ENCODE assay signal across 8 mouse cellular contexts in genomic region chr2:39008350-39008851, GRCm38 (mm10). TPM values are rescaled to one million over a fixed set of nuclear protein-coding genes. Genes with fewer than 3 reads are reported as not detected.
DNase-seq lines count a peak whose midpoint lies in the region; ATAC-seq and TF ChIP-seq lines count a peak whose summit lies in the region.

No protein-coding gene starts in this region.

- TF ChIP-seq POLR2A in embryonic fibroblast, embryonic 13.5 days (IDR thresholded peaks at IDR 0.05; ENCODE audit: low read depth, low read length): no peak

- peak; percentile 58 for ATAC-seq in kidney, embryonic 15.5 days (replicated peaks; ENCODE audit: low FRiP score)
- no peak for ATAC-seq in G1E (ENCODE audit: extremely low read depth, insufficient number of reproducible peaks, low FRiP score, poor library complexity, severe bottlenecking)
- ATAC-seq in limb, embryonic 12.5 days (ENCODE audit: insufficient number of reproducible peaks, insufficient read depth, low FRiP score, low TSS enrichment, low read depth): peak; percentile 33; the same call in 1 of the 2 replicates
- peak; percentile 47 for ATAC-seq in midbrain, postnatal 0 days (ENCODE audit: low FRiP score)

- WGBS in kidney, embryonic 15.5 days: 0% methylated on average over 25 of the region's 25 CpGs
- WGBS in limb, embryonic 12.5 days: 1% methylated on average over 25 of the region's 25 CpGs
- WGBS in midbrain, postnatal 0 days: 1% methylated on average over 25 of the region's 25 CpGs

- peaks cover 33% of the 10 kb centered on the region for H3K36me3 ChIP-seq in kidney, embryonic 15.5 days
- peaks cover 53% of the 10 kb centered on the region for H3K36me3 ChIP-seq in G1E (replicated peaks)
- H3K36me3 ChIP-seq in limb, embryonic 12.5 days: peaks cover 26% of the 10 kb centered on the region
- H3K36me3 ChIP-seq in midbrain, postnatal 0 days (ENCODE audit: insufficient read depth, low read length): peaks cover 5% of the 10 kb centered on the region; the same call in 1 of the 2 replicates

- no peaks in the 10 kb centered on the region for H3K9me3 ChIP-seq in kidney, embryonic 15.5 days (replicated peaks)
- H3K9me3 ChIP-seq in G1E (replicated peaks): no peaks in the 10 kb centered on the region
- no peaks in the 10 kb centered on the region for H3K9me3 ChIP-seq in limb, embryonic 12.5 days
- H3K9me3 ChIP-seq in midbrain, postnatal 0 days (ENCODE audit: low read length): no peaks in the 10 kb centered on the region

- H3K27ac ChIP-seq in kidney, embryonic 15.5 days: peak overlapping the region; percentile 98
- peak overlapping the region; percentile 75 for H3K27ac ChIP-seq in embryonic fibroblast, embryonic 13.5 days (ENCODE audit: insufficient read depth, low read length)
- peak overlapping the region; percentile 89 for H3K27ac ChIP-seq in limb, embryonic 12.5 days
- peak overlapping the region; percentile 91 for H3K27ac ChIP-seq in midbrain, postnatal 0 days (ENCODE audit: low read depth, low read length)

- H3K27me3 ChIP-seq in kidney, embryonic 15.5 days: no peaks in the 10 kb centered on the region
- no peaks in the 10 kb centered on the region for H3K27me3 ChIP-seq in G1E (ENCODE audit: insufficient read depth, low read length)
- H3K27me3 ChIP-seq in limb, embryonic 12.5 days: no peaks in the 10 kb centered on the region
- no peaks in the 10 kb centered on the region for H3K27me3 ChIP-seq in midbrain, postnatal 0 days (ENCODE audit: insufficient read depth, low read length)

- TF ChIP-seq CTCF in G1E (IDR thresholded peaks at IDR 0.05; ENCODE audit: low read depth, low read length): no peak
- TF ChIP-seq CTCF in embryonic fibroblast, embryonic 13.5 days (IDR thresholded peaks at IDR 0.05; ENCODE audit: borderline replicate concordance, insufficient read depth, low read length): no peak
- TF ChIP-seq CTCF in midbrain, postnatal 0 days (IDR thresholded peaks at IDR 0.05): no peak

- H3K9ac ChIP-seq in kidney, embryonic 15.5 days: peak overlapping the region; percentile 94
- peak overlapping the region; percentile 89 for H3K9ac ChIP-seq in limb, embryonic 12.5 days (replicated peaks)
- peak overlapping the region; percentile 91 for H3K9ac ChIP-seq in midbrain, postnatal 0 days (replicated peaks; ENCODE audit: low read length, poor library complexity, severe bottlenecking)

- H3K4me1 ChIP-seq in kidney, embryonic 15.5 days: peaks cover 52% of the 10 kb centered on the region
- peaks cover 51% of the 10 kb centered on the region for H3K4me1 ChIP-seq in G1E (ENCODE audit: insufficient read depth, low read depth, low read length)
- peaks cover 16% of the 10 kb centered on the region for H3K4me1 ChIP-seq in embryonic fibroblast, embryonic 13.5 days (ENCODE audit: control insufficient read depth, insufficient read depth, low read length)
- H3K4me1 ChIP-seq in limb, embryonic 12.5 days (replicated peaks): peaks cover 32% of the 10 kb centered on the region
- peaks cover 15% of the 10 kb centered on the region for H3K4me1 ChIP-seq in midbrain, postnatal 0 days (ENCODE audit: insufficient read depth, low read length)

- H3K4me2 ChIP-seq in kidney, embryonic 15.5 days: peak overlapping the region; percentile 78
- H3K4me2 ChIP-seq in limb, embryonic 12.5 days: peak overlapping the region; percentile 78
- H3K4me2 ChIP-seq in midbrain, postnatal 0 days (ENCODE audit: low read depth, low read length, poor library complexity, severe bottlenecking): peak overlapping the region; percentile 91

- H3K4me3 ChIP-seq in kidney, embryonic 15.5 days (replicated peaks): peak overlapping the region; percentile 90
- peak overlapping the region; percentile 93 for H3K4me3 ChIP-seq in G1E (ENCODE audit: low read depth, low read length)
- H3K4me3 ChIP-seq in embryonic fibroblast, embryonic 13.5 days (ENCODE audit: insufficient read depth, low read length): peak overlapping the region; percentile 83
- peak overlapping the region; percentile 93 for H3K4me3 ChIP-seq in limb, embryonic 12.5 days (replicated peaks)
- peak overlapping the region; percentile 76 for H3K4me3 ChIP-seq in midbrain, postnatal 0 days (ENCODE audit: low read depth, low read length)

- no peak for DNase-seq in kidney, postnatal 10 days
- DNase-seq in G1E (ENCODE audit: low spot score): no peak
- DNase-seq in midbrain, postnatal 0 days (ENCODE audit: low spot score): peak; percentile 15
- DNase-seq in gastrocnemius, postnatal 4 days (ENCODE audit: low spot score in 2 of 2): no peak
- no peak for DNase-seq in adrenal gland, postnatal 25 days

RNA-seq across cellular contexts. Expression of gene Rpl35, which starts 3.0 kb away (rescaled TPM):
- 1,044 and 1,085 TPM in 2 replicates for polyA plus RNA-seq in kidney, embryonic 15.5 days (2015; fragmentation: Nextera tagmentation; extraction: Ambion mirVana)
- total RNA-seq in G1E (2014; fragmentation: Nextera tagmentation) (628 and 641 TPM in 2 replicates), G1E (2017) (1,378 and 1,941 TPM in 2 replicates)
- 315 and 358 TPM in 2 replicates for polyA plus RNA-seq in G1E (2012)
- polyA plus RNA-seq in embryonic fibroblast, embryonic 13.5 days (2011; ENCODE audit: insufficient read length, low read depth, missing spikeins): 266 and 282 TPM in 2 replicates
- 1,152 and 1,201 TPM in 2 replicates for polyA plus RNA-seq in limb, embryonic 12.5 days (2016; fragmentation: Nextera tagmentation; extraction: Ambion mirVana)
- total RNA-seq in midbrain, postnatal 0 days (2014; rRNA removed): 82.4 and 110 TPM in 2 replicates
- polyA plus RNA-seq in midbrain, postnatal 0 days (2015; fragmentation: Nextera tagmentation; extraction: Ambion mirVana): 566 and 596 TPM in 2 replicates
- total RNA-seq in gastrocnemius, postnatal 4 days (2021): 100 to 1,000 TPM; 548 to 582 TPM
- total RNA-seq in adrenal gland, postnatal 25 days (2021): 390 and 397 TPM in 2 replicates

RNA-seq across cellular contexts. Expression of gene Arpc5l, which starts 3.3 kb away (rescaled TPM):
- polyA plus RNA-seq in kidney, embryonic 15.5 days (2015; fragmentation: Nextera tagmentation; extraction: Ambion mirVana): 131 and 132 TPM in 2 replicates
- 33.3 and 34.3 TPM in 2 replicates for total RNA-seq in G1E (2014; fragmentation: Nextera tagmentation)
- total RNA-seq in G1E (2017): 62.4 and 71.6 TPM in 2 replicates
- 59.8 and 85.1 TPM in 2 replicates for polyA plus RNA-seq in G1E (2012)
- polyA plus RNA-seq in embryonic fibroblast, embryonic 13.5 days (2011; ENCODE audit: insufficient read length, low read depth, missing spikeins): 54.6 and 64.3 TPM in 2 replicates
- polyA plus RNA-seq in limb, embryonic 12.5 days (2016; fragmentation: Nextera tagmentation; extraction: Ambion mirVana): 111 and 118 TPM in 2 replicates
- 62.6 and 63.2 TPM in 2 replicates for total RNA-seq in midbrain, postnatal 0 days (2014; rRNA removed)
- polyA plus RNA-seq in midbrain, postnatal 0 days (2015; fragmentation: Nextera tagmentation; extraction: Ambion mirVana): 162 and 177 TPM in 2 replicates
- total RNA-seq in gastrocnemius, postnatal 4 days (2021): 10 to 100 TPM; 46.0 to 51.2 TPM
- total RNA-seq in adrenal gland, postnatal 25 days (2021): 71.2 and 78.8 TPM in 2 replicates

RNA-seq across cellular contexts. Expression of gene Wdr38, which starts 11.1 kb away (rescaled TPM):
- polyA plus RNA-seq in kidney, embryonic 15.5 days (2015; fragmentation: Nextera tagmentation; extraction: Ambion mirVana): 1.9 and 2.1 TPM in 2 replicates
- total RNA-seq in G1E (2014; fragmentation: Nextera tagmentation) (1.6 and 1.9 TPM in 2 replicates), G1E (2017) (1.8 and 2.3 TPM in 2 replicates)
- 0.25 and 0.34 TPM in 2 replicates for polyA plus RNA-seq in G1E (2012)
- polyA plus RNA-seq in embryonic fibroblast, embryonic 13.5 days (2011; ENCODE audit: insufficient read length, low read depth, missing spikeins): 0.26 and 0.67 TPM in 2 replicates
- polyA plus RNA-seq in limb, embryonic 12.5 days (2016; fragmentation: Nextera tagmentation; extraction: Ambion mirVana): 1.4 and 1.8 TPM in 2 replicates
- total RNA-seq in midbrain, postnatal 0 days (2014; rRNA removed): 0.71 and 3.4 TPM in 2 replicates
- 0.49 and 0.72 TPM in 2 replicates for polyA plus RNA-seq in midbrain, postnatal 0 days (2015; fragmentation: Nextera tagmentation; extraction: Ambion mirVana)
- total RNA-seq in gastrocnemius, postnatal 4 days (2021): under 1 TPM; 0.17 to 0.21 TPM
- 0.43 and 0.85 TPM in 2 replicates for total RNA-seq in adrenal gland, postnatal 25 days (2021)

RNA-seq across cellular contexts. Expression of gene Golga1, which starts 56.9 kb away (rescaled TPM):
- 23.5 and 28.4 TPM in 2 replicates for polyA plus RNA-seq in kidney, embryonic 15.5 days (2015; fragmentation: Nextera tagmentation; extraction: Ambion mirVana)
- total RNA-seq in G1E (2014; fragmentation: Nextera tagmentation) (29.4 and 33.5 TPM in 2 replicates), G1E (2017) (26.7 and 27.9 TPM in 2 replicates)
- 1.9 and 2.3 TPM in 2 replicates for polyA plus RNA-seq in G1E (2012)
- polyA plus RNA-seq in embryonic fibroblast, embryonic 13.5 days (2011; ENCODE audit: insufficient read length, low read depth, missing spikeins): 28.0 and 36.3 TPM in 2 replicates
- 28.8 and 29.6 TPM in 2 replicates for polyA plus RNA-seq in limb, embryonic 12.5 days (2016; fragmentation: Nextera tagmentation; extraction: Ambion mirVana)
- 22.2 and 33.4 TPM in 2 replicates for total RNA-seq in midbrain, postnatal 0 days (2014; rRNA removed)
- polyA plus RNA-seq in midbrain, postnatal 0 days (2015; fragmentation: Nextera tagmentation; extraction: Ambion mirVana): 27.2 and 27.5 TPM in 2 replicates
- 10 to 100 TPM; 19.9 to 24.8 TPM for total RNA-seq in gastrocnemius, postnatal 4 days (2021)
- 32.8 and 38.5 TPM in 2 replicates for total RNA-seq in adrenal gland, postnatal 25 days (2021)
